Mouse (Mus musculus) G1E (cell line): ENCODE data around the gene Tmem131l.

Experiments
- CTCF ChIP-seq: IDR thresholded peaks from 2 replicates; pipeline ENCODE4 v1.5.1; 2012; ENCODE audit warnings: low read depth, low read length, inconsistent platforms, mixed read lengths
- GATA1 ChIP-seq: IDR thresholded peaks from 2 replicates; pipeline ENCODE4 v1.6.1; 2012; ENCODE audit warnings: borderline replicate concordance, low read length, inconsistent platforms, mixed read lengths
- GATA2 ChIP-seq: IDR thresholded peaks from 2 replicates; pipeline ENCODE4 v1.6.1; 2012; ENCODE audit warnings: low read depth, low read length, inconsistent platforms, borderline replicate concordance
- POLR2AphosphoS5 ChIP-seq: IDR thresholded peaks from 2 replicates; pipeline ENCODE4 v1.6.1; 2012; ENCODE audit warnings: low read depth, low read length, inconsistent platforms; ENCODE audit not compliant: insufficient replicate concordance
- TAL1 ChIP-seq: conservative IDR thresholded peaks from 2 replicates; pipeline ENCODE4 v1.6.1; 2012; ENCODE audit warnings: low read depth, low read length, inconsistent platforms, mixed read lengths

DNA sequence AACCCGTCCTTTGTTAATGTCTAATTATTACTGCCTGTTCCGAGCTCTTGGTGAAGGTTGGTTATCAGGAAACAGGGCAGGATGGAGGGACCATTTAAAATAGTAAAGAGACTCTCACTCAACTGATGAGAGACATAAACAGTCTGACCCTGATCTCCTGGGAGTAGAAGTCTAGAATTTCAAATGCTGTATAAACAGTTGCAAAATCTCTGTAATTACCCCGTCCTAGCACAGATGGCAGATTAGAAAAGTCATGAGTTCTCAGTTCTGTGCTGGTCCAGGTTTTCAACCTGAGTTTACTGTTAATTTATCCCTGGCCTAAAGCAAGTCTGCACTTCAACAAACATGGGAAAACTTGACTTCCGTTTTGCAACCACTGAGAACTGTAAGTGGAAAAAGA is 20.2 kb upstream of the Tmem131l start:
- TF ChIP-seq CTCF (no peak), GATA1 (no peak), POLR2AphosphoS5 (no peak), TAL1 (no peak), GATA2 (no peak)
